Mouse (Mus musculus): ENCODE measurements around the gene Selenov.

DNA sequence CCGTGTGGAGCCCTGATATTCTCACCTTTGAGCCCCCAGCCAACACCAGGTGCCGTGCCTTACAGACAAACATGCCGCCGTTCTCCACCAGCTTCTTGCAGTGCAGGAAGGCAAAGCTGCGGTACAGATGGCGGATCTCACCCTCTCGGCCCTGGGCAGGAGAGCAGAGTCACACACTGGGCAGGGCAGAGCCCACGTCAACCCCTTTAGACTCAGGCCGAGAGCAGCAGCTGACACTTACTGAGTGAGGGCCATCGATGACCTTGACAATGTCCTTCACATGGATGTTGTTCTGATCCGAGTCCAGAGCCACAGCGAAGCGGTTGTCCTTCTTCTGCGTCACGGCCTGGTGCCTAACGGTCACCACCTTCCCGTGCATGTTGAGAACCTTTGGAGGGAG lies 27.7 kb upstream of the Selenov start:
- no peak for TF ChIP-seq CTCF (IDR thresholded peaks at IDR 0.05; ENCODE audit: low read depth)
- no peak for TF ChIP-seq EP300 (IDR thresholded peaks at IDR 0.05; ENCODE audit: low read depth)
